Mouse (Mus musculus) liver, adult 2 months (tissue): Measurements from ENCODE around the gene Auts2.

ENCODE experiments used
- CTCF ChIP-seq: fragments of 200-500 bp; IDR thresholded peaks from 2 replicates; pipeline ENCODE4 v1.5.1; 2011; ENCODE audit warnings: low read depth, low read length, control low read depth
- POLR2A ChIP-seq: fragments of 200-500 bp; IDR thresholded peaks from 2 replicates; pipeline ENCODE4 v1.6.1; 2011; ENCODE audit warnings: low read length, control low read depth; ENCODE audit not compliant: insufficient read depth; ENCODE audit errors: extremely low read depth

GRCm38 (mm10) chr5:131729456-131729855 is 813.7 kb downstream of the Auts2 start:
- TF ChIP-seq CTCF: no peak
- no peak for TF ChIP-seq POLR2A
